In the genomic region with DNA sequence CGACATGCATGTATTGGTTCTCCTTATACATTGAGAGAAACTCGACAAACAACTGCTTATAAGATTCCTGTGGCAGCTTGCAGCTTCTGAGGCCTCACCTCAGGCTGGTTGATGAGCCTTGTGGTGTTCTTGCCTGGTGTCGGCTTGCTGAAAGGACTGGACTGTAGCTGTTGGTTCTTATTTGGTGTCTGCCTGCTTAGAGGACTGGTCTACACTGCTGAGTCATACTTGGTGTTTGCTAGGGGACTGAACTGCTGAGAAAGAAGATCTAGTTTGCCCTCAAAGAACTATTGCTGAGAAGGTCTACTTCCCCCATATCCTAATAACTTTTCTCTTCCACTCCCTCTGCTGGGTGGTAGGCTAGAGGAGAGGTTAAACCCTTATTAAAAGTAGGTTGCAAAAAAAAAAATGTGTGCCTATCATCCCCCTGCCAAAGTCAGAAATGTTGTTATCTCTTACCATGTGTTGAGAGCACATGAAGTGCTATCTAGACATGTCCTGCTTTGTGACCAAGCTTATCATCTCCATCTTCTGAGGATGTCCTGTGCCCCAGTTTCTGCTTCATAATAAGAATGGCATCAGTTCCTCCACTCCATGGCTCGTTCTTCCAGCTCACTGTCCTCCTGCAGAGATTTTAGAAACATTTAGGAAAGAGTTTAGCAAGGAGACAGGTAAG, we compare ENCODE assay signal across 32 mouse cellular contexts. TPM values are rescaled to one million over a fixed set of nuclear protein-coding genes. Genes with fewer than 3 reads are reported as not detected.
DNase-seq lines count a peak whose midpoint lies in the region; ATAC-seq and TF ChIP-seq lines count a peak whose summit lies in the region.
"Had no signal": no experiment of that assay in that cellular context is flagged by ENCODE, and none has a peak within 500 bp of the region (broad histone marks: within the 10 kb centered on the region; RNA-seq: fewer than 3 reads in every experiment).

No protein-coding gene starts in this region.

- peak overlapping the region; percentile 71 for H3K27ac ChIP-seq in liver, embryonic 13.5 days
- no peak overlapping the region for H3K27ac ChIP-seq in stomach, postnatal 0 days (replicated peaks)
- no peak overlapping the region for H3K27ac ChIP-seq in forebrain, embryonic 14.5 days (ENCODE audit: low read depth, low read length)
- H3K27ac ChIP-seq: embryonic facial prominence, embryonic 10.5 days; embryonic facial prominence, embryonic 15.5 days; gastrocnemius, adult 2 months; heart, adult 2 months; heart, embryonic 13.5 days; hindbrain, embryonic 14.5 days; limb, embryonic 13.5 days; macrophage; midbrain, embryonic 10.5 days; midbrain, embryonic 15.5 days; neural tube, embryonic 15.5 days had no signal

- H3K27me3 ChIP-seq in liver, embryonic 13.5 days, result no peaks in the 10 kb centered on the region
- no peaks in the 10 kb centered on the region for H3K27me3 ChIP-seq in stomach, postnatal 0 days (ENCODE audit: control insufficient read depth, insufficient read depth, low read length)
- H3K27me3 ChIP-seq in forebrain, embryonic 14.5 days (replicated peaks; ENCODE audit: control insufficient read depth, insufficient read depth, low read length), result no peaks in the 10 kb centered on the region
- H3K27me3 ChIP-seq: embryonic facial prominence, embryonic 15.5 days; heart, embryonic 13.5 days; limb, embryonic 13.5 days; midbrain, embryonic 15.5 days; neural tube, embryonic 15.5 days had no signal

- no peak overlapping the region for H3K9ac ChIP-seq in liver, embryonic 13.5 days
- no peak overlapping the region for H3K9ac ChIP-seq in stomach, postnatal 0 days (ENCODE audit: low read length)
- H3K9ac ChIP-seq in forebrain, embryonic 14.5 days (ENCODE audit: low read length), result no peak overlapping the region
- H3K9ac ChIP-seq: embryonic facial prominence, embryonic 15.5 days; heart, embryonic 13.5 days; hindbrain, embryonic 14.5 days; limb, embryonic 13.5 days; midbrain, embryonic 15.5 days; neural tube, embryonic 15.5 days had no signal

- H3K4me2 ChIP-seq in liver, embryonic 13.5 days, result no peak overlapping the region; the same call in 1 of the 2 replicates
- no peak overlapping the region for H3K4me2 ChIP-seq in stomach, postnatal 0 days (replicated peaks; ENCODE audit: low read depth)
- no peak overlapping the region for H3K4me2 ChIP-seq in forebrain, embryonic 14.5 days (ENCODE audit: low read length)
- H3K4me2 ChIP-seq: embryonic facial prominence, embryonic 15.5 days; heart, embryonic 13.5 days; hindbrain, embryonic 14.5 days; limb, embryonic 13.5 days; midbrain, embryonic 15.5 days; neural tube, embryonic 15.5 days had no signal

- H3K4me1 ChIP-seq in liver, embryonic 13.5 days (replicated peaks), result peaks cover 12% of the 10 kb centered on the region
- no peaks in the 10 kb centered on the region for H3K4me1 ChIP-seq in stomach, postnatal 0 days (replicated peaks; ENCODE audit: control insufficient read depth, insufficient read depth)
- no peaks in the 10 kb centered on the region for H3K4me1 ChIP-seq in forebrain, embryonic 14.5 days (ENCODE audit: control insufficient read depth, insufficient read depth, low read length)
- H3K4me1 ChIP-seq: embryonic facial prominence, embryonic 10.5 days; embryonic facial prominence, embryonic 15.5 days; heart, embryonic 13.5 days; limb, embryonic 13.5 days; midbrain, embryonic 10.5 days; midbrain, embryonic 15.5 days; neural tube, embryonic 15.5 days had no signal

- H3K36me3 ChIP-seq in liver, embryonic 13.5 days, result no peaks in the 10 kb centered on the region
- H3K36me3 ChIP-seq in stomach, postnatal 0 days (ENCODE audit: control insufficient read depth, insufficient read depth, low read length), result no peaks in the 10 kb centered on the region
- no peaks in the 10 kb centered on the region for H3K36me3 ChIP-seq in forebrain, embryonic 14.5 days (ENCODE audit: control insufficient read depth, insufficient read depth, low read length)
- H3K36me3 ChIP-seq: midbrain, embryonic 10.5 days; midbrain, embryonic 15.5 days; neural tube, embryonic 15.5 days had no signal

- TF ChIP-seq CTCF in stomach, postnatal 0 days (IDR thresholded peaks at IDR 0.05; ENCODE audit: low read depth), result no peak

- no peaks in the 10 kb centered on the region for H3K9me3 ChIP-seq in liver, embryonic 13.5 days (replicated peaks)
- no peaks in the 10 kb centered on the region for H3K9me3 ChIP-seq in stomach, postnatal 0 days (ENCODE audit: control insufficient read depth, low read length)
- H3K9me3 ChIP-seq in forebrain, embryonic 14.5 days (replicated peaks; ENCODE audit: control insufficient read depth, low read length), result no peaks in the 10 kb centered on the region
- H3K9me3 ChIP-seq: embryonic facial prominence, embryonic 10.5 days; embryonic facial prominence, embryonic 15.5 days; heart, embryonic 13.5 days; limb, embryonic 13.5 days; midbrain, embryonic 10.5 days; midbrain, embryonic 15.5 days; neural tube, embryonic 15.5 days had no signal

- 64% methylated on average over 4 of the region's 4 CpGs for WGBS in liver, embryonic 13.5 days (ENCODE audit: insufficient replicate concordance)
- 85% methylated on average over 4 of the region's 4 CpGs for WGBS in stomach, postnatal 0 days
- 88% methylated on average over 4 of the region's 4 CpGs for WGBS in forebrain, embryonic 14.5 days

- ATAC-seq in liver, embryonic 13.5 days (ENCODE audit: low read depth), result peak; percentile 89
- ATAC-seq in megakaryocyte progenitor cell, adult 5-6 weeks (replicated peaks; ENCODE audit: poor library complexity), result peak; percentile 58
- ATAC-seq in stomach, postnatal 0 days (ENCODE audit: low FRiP score, low TSS enrichment), result no peak
- ATAC-seq in forebrain, embryonic 14.5 days, result no peak
- ATAC-seq: CD4-positive, CD25-positive, alpha-beta regulatory T cell, adult 4 months; forebrain, embryonic 16.5 days; intestine, postnatal 0 days; midbrain, embryonic 15.5 days had no signal

- peak; percentile 62 for DNase-seq in 416B (ENCODE audit: low read depth)
- DNase-seq in c-Kit-positive CD71-positive TER-119-negative erythroid progenitor cells, embryonic 14.5 days (ENCODE audit: low read depth), result peak; percentile 25
- DNase-seq in liver, embryonic 13.5 days, result peak; percentile 23
- no peak for DNase-seq in urinary bladder, postnatal 25 days (ENCODE audit: low spot score)
- no peak for DNase-seq in stomach, postnatal 0 days (ENCODE audit: low spot score)
- no peak for DNase-seq in forebrain, embryonic 14.5 days (ENCODE audit: low spot score)
- DNase-seq: adrenal gland, postnatal 10 days; cerebellum, adult 18-20 months; cerebellum, postnatal 14 days; gastrocnemius, adult 2 months; gastrocnemius, postnatal 36 days; heart, adult 2 months; heart, postnatal 10 days; kidney, postnatal 14 days; lung, adult 2 months; lung, postnatal 10 days; retina, postnatal 1 day; right cerebral cortex, postnatal 14 days; thymus, postnatal 14 days had no signal

- no peak for TF ChIP-seq EP300 in stomach, postnatal 0 days (optimal IDR thresholded peaks at IDR 0.05)

- H3K4me3 ChIP-seq in liver, embryonic 13.5 days (replicated peaks), result no peak overlapping the region
- H3K4me3 ChIP-seq in stomach, postnatal 0 days (ENCODE audit: low read depth, low read length), result no peak overlapping the region
- H3K4me3 ChIP-seq in forebrain, embryonic 14.5 days (ENCODE audit: low read depth, low read length), result no peak overlapping the region
- H3K4me3 ChIP-seq: embryonic facial prominence, embryonic 10.5 days; embryonic facial prominence, embryonic 15.5 days; gastrocnemius, adult 2 months; heart, adult 2 months; heart, embryonic 13.5 days; limb, embryonic 13.5 days; midbrain, embryonic 10.5 days; midbrain, embryonic 15.5 days; neural tube, embryonic 15.5 days had no signal

RNA-seq across cellular contexts. Expression of a gene that starts 48.8 kb away (rescaled TPM):
- 52.7 and 68.4 TPM in 2 replicates for polyA plus RNA-seq in liver, embryonic 13.5 days (2015; fragmentation: Nextera tagmentation; extraction: Ambion mirVana)
- total RNA-seq in megakaryocyte progenitor cell, adult 5-6 weeks (2015), result 111 and 131 TPM in 2 replicates
- 172 and 218 TPM in 2 replicates for total RNA-seq in megakaryocyte progenitor cell, adult 5-6 weeks (2017)
- polyA plus RNA-seq in stomach, postnatal 0 days (2015; fragmentation: Nextera tagmentation; extraction: Ambion mirVana), result 36.2 and 36.8 TPM in 2 replicates
- 77.2 and 81.0 TPM in 2 replicates for polyA plus RNA-seq in forebrain, embryonic 14.5 days (2014; fragmentation: Nextera tagmentation; extraction: Ambion mirVana)

RNA-seq across cellular contexts. Expression of a gene that starts 48.8 kb away (rescaled TPM):
- polyA plus RNA-seq in liver, embryonic 13.5 days (2015; fragmentation: Nextera tagmentation; extraction: Ambion mirVana), result 11.2 and 12.6 TPM in 2 replicates
- 24.3 and 24.6 TPM in 2 replicates for total RNA-seq in megakaryocyte progenitor cell, adult 5-6 weeks (2015)
- 44.9 and 63.8 TPM in 2 replicates for total RNA-seq in megakaryocyte progenitor cell, adult 5-6 weeks (2017)
- 30.8 and 33.5 TPM in 2 replicates for polyA plus RNA-seq in stomach, postnatal 0 days (2015; fragmentation: Nextera tagmentation; extraction: Ambion mirVana)
- 29.8 and 32.8 TPM in 2 replicates for polyA plus RNA-seq in forebrain, embryonic 14.5 days (2014; fragmentation: Nextera tagmentation; extraction: Ambion mirVana)

Comparison
In these comparisons a context has a peak if more than half of its experiments do, and no peak if none do; other contexts are left out.
1. DNase-seq: peak in 416B (single experiment), c-Kit-positive CD71-positive TER-119-negative erythroid progenitor cells, embryonic 14.5 days (single experiment) and liver, embryonic 13.5 days (single experiment); none in urinary bladder, postnatal 25 days (single experiment), stomach, postnatal 0 days (single experiment) and forebrain, embryonic 14.5 days (single experiment).
2. ATAC-seq: peak in liver, embryonic 13.5 days (single experiment) and megakaryocyte progenitor cell, adult 5-6 weeks (single experiment); none in stomach, postnatal 0 days (single experiment) and forebrain, embryonic 14.5 days (single experiment).